Mouse (Mus musculus): ENCODE data around the gene Cysrt1. TPM values are rescaled to one million over a fixed set of nuclear protein-coding genes. Genes with fewer than 3 reads are reported as not detected.

The Cysrt1 gene
- polyA plus RNA-seq, 1 experiment from 2014 or later, result not detected

DNA sequence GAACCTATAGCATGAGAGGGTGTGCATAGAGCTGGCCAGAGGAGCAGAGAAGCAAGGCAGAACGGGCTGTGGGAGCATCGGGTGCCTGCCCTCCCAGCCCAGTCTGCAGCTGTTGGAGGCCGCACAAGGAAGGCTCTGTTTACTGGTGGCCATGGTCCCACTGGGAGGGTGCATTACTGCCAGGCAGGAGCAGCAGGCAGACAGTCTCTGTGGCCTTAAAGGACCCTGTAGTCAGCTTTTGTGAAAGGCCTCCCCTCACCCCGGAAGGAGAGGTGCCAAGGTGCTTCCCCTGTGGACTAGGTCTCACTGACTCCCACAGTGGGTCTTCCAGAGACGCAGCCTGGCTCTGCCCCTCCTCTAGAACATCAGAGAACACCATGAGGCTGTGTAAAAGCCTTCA, 15.4 kb downstream of the Cysrt1 start:
- no peaks in the 10 kb centered on the region for H3K9me3 ChIP-seq
- no peak for DNase-seq (ENCODE audit: low spot score)
- no peak overlapping the region for H3K4me3 ChIP-seq
- H3K27me3 ChIP-seq (ENCODE audit: insufficient read depth, poor library complexity, severe bottlenecking), result peaks cover 27% of the 10 kb centered on the region
- peaks cover 11% of the 10 kb centered on the region for H3K36me3 ChIP-seq
- H3K27ac ChIP-seq, result peak overlapping the region; percentile 42
- H3K4me1 ChIP-seq, result peaks cover 34% of the 10 kb centered on the region
- 78% methylated on average over 5 of the region's 5 CpGs for WGBS

DNA sequence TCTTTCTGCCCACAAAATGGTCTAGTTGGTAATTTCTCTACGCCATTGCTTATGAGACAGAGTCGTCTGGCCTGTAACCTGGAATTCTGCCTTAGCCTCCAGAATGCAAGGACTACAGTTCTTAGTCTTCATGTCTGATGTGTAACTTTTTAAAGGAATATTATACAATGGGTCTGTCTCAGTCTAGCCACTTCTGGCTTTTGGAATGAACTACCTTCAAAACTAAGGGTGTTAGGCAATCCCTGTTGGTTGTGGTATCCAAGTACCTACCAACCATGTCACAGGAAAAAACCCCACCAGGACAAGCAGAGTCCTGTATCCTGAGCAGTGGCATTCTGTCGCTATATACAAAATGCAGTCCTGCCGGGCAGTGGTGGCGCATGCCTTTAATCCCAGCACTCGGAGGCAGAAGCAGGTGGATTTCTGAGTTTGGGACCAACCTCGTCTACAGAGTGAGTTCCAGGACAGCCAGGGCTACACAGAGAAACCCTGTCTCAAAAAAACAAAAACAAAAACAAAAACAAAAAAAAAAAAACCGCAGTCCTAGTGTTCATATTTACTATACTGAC, 16.4 kb downstream of the Cysrt1 start:
- peaks cover 17% of the 10 kb centered on the region for H3K36me3 ChIP-seq
- H3K27ac ChIP-seq, result peak overlapping the region; percentile 90
- H3K9me3 ChIP-seq, result no peaks in the 10 kb centered on the region
- no peak for DNase-seq (ENCODE audit: low spot score)
- H3K4me1 ChIP-seq, result peaks cover 38% of the 10 kb centered on the region
- H3K27me3 ChIP-seq (ENCODE audit: insufficient read depth, poor library complexity, severe bottlenecking), result peaks cover 17% of the 10 kb centered on the region
- H3K4me3 ChIP-seq, result peak overlapping the region; percentile 82
- WGBS, result 80% methylated on average over 8 of the region's 8 CpGs

DNA sequence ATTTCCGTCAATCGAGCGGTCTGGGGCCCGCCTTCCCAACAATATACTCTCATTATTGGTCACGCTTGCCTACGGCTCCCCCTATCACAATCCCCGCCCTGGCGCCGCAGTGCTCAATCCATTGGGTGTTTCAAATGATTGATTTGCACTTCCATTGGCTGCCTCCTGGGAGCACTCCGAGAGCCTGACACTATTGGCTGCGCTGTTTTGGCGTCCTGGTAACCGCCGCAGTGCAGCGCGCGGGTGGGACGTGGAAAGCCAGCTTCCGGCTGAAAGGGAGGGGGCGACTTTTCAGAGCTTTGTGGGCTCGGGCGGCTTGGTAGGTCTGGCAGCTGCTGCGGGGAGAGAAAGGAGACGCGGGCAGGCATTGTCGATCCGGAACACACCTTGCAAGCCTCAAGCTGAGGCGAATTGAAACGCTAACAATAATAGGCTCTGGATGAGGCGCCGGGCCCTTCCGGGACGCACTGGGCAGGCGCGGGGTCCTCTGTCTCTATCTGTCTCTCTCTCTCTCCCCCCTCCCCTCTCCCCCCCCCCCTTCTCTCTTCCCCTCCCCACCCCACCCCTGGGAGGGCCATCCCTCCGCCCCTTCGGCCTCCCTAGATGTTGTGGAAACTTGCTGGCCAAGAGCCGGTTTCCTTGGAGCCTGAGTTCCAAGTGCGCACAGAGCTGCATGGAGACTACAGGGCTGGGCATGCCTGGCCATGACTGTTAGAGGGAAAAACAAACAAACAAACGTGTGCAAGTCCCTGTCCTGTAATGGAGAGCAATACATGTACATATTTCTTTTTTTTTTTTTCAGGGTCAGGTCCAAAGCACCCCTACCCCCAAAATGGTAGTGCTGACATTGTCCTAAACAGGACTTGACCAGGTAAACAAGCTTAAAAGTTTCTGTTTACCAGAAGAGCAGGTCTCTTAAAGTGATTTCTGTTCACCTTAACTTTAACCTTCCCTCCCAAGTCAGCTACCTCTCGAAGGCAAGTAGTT, 17.2 kb downstream of the Cysrt1 start:
- H3K9me3 ChIP-seq, result no peaks in the 10 kb centered on the region
- peak overlapping the region; percentile 82 for H3K4me3 ChIP-seq
- WGBS, result 2% methylated on average over 39 of the region's 41 CpGs
- peak overlapping the region; percentile 90 for H3K27ac ChIP-seq
- peaks cover 38% of the 10 kb centered on the region for H3K4me1 ChIP-seq
- H3K27me3 ChIP-seq (ENCODE audit: insufficient read depth, poor library complexity, severe bottlenecking), result peaks cover 9% of the 10 kb centered on the region; the same call in 1 of the 2 replicates
- H3K36me3 ChIP-seq, result peaks cover 17% of the 10 kb centered on the region
- DNase-seq (ENCODE audit: low spot score), result peak; percentile 100

DNA sequence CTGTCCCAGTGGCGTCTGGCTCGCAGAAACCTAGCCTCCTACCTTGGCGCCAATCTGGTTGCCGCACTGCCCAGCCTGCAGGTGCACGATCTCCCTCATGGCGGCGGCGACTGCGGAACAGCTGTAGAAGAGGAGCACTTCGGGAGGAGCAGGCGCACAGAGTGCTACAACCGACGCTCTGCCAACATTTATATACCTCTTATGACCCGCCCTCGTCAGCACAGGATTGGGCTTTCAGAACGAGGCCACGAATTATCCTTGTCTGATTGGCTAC, 17.8 kb downstream of the Cysrt1 start, which contains the start of gene Tubb4b:
Gene Tubb4b, minus strand, starts transcription at position 211 of the 274 bp plus-strand sequence.
- WGBS, result 0% methylated on average over 17 of the region's 17 CpGs
- DNase-seq (ENCODE audit: low spot score), result no peak
- 0 out of 2 replicates have a peak, but pooled peaks cover 3% of the 10 kb centered on the region for H3K27me3 ChIP-seq (ENCODE audit: insufficient read depth, poor library complexity, severe bottlenecking)
- H3K4me3 ChIP-seq, result peak within 1 kb of the TSS; percentile 82
- peak within 1 kb of the TSS; percentile 93 for H3K27ac ChIP-seq
- peaks cover 17% of the 10 kb centered on the region for H3K36me3 ChIP-seq
- H3K4me1 ChIP-seq, result peaks cover 38% of the 10 kb centered on the region
- no peaks in the 10 kb centered on the region for H3K9me3 ChIP-seq

DNA sequence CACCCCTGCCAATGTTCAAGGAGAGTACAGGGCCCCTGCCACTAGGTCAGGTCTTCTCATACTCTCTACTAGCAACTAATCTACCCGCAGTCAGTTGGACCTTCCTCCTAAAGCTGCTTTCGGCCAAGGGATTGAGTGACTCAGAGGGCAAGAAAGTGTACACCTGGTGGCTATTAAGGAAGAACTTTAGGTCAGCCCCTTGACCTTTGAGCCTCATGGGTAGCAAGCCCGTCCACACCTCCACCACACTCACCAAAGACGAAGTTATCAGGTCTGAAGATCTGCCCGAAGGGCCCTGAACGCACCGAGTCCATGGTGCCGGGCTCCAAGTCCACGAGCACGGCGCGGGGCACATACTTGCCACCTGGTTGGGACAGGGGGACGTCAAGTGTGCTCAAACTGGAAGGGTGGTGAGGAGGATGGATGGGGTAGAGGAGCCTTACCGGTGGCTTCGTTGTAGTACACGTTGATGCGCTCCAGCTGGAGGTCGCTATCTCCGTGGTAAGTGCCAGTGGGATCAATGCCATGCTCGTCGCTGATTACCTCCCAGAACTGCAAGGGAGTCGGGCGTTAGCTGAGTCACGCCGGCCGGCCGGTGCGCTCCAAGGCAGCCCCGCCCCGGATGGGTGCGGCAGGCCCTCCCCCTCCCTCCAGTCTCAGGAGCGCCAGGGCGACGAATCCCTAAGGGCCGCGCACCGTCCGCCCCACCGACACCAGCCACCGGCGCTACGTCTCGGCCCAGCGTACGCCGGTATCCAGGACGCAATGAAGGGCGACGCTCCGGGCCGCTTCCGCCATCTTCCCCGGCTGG, 18.4 kb downstream of the Cysrt1 start:
- Histone ChIP-seq H3K9me3 (no peaks in the 10 kb centered on the region), H3K4me1 (peaks cover 35% of the 10 kb centered on the region), H3K27ac (peak overlapping the region; percentile 93), H3K36me3 (peaks cover 17% of the 10 kb centered on the region), H3K4me3 (peak overlapping the region; percentile 82), H3K27me3 (ENCODE audit: insufficient read depth, poor library complexity, severe bottlenecking) (no peaks in the 10 kb centered on the region)
- 1% methylated on average over 53 of the region's 53 CpGs for WGBS
- peak; percentile 94 for DNase-seq (ENCODE audit: low spot score)

DNA sequence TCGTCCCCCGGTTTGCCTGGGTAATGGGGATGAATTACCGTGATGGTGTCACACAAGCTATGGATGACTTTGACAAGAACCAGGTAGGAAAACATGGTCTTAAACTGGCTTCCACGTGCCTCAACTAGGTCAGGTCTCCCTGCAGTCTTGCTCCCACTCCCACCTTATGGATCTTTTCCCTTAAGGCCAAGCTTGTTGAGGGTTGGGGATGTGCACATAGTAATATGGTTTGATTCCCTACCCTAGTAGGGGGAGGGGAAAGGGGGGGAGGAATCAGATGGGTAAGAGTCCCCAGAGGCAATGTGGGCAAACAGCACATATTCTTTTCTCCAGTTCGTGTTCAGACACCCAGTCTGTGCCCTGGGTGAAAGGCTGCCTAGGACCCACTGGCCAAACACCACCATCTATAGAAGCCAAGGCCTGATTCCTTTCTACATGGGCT, 20.9 kb downstream of the Cysrt1 start:
- peaks cover 17% of the 10 kb centered on the region for H3K36me3 ChIP-seq
- WGBS, result 70% methylated on average over 5 of the region's 5 CpGs
- H3K27ac ChIP-seq, result no peak overlapping the region
- H3K4me1 ChIP-seq, result peaks cover 20% of the 10 kb centered on the region
- H3K4me3 ChIP-seq, result no peak overlapping the region
- no peaks in the 10 kb centered on the region for H3K27me3 ChIP-seq (ENCODE audit: insufficient read depth, poor library complexity, severe bottlenecking)
- H3K9me3 ChIP-seq, result no peaks in the 10 kb centered on the region
- no peak for DNase-seq (ENCODE audit: low spot score)

DNA sequence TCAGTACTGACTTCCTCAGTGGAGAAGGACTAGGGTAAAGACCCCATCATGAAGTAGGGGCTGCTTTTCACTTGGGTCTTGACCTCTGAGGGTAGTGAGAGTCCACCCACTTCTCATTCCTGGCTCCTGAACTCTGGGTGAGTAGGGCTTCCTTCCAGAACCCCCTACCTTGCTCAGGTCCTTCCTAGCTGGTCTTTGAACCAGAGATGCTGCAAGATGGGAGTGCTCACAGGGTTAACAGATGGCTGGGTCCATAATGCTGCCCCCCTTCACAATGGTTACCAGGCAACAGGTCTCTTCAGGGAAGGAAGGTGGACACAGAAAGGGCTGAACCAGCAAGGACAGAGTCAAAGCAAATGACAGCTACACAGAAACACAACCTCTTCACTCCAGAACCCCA, 23.8 kb downstream of the Cysrt1 start, which contains the start of gene Fam166a:
Gene Fam166a, plus strand, starts transcription at position 301 of the 400 bp plus-strand sequence.
- Histone ChIP-seq H3K4me1 (peaks cover 8% of the 10 kb centered on the region), H3K4me3 (no peak within 1 kb of the TSS), H3K27ac (no peak within 1 kb of the TSS)

DNA sequence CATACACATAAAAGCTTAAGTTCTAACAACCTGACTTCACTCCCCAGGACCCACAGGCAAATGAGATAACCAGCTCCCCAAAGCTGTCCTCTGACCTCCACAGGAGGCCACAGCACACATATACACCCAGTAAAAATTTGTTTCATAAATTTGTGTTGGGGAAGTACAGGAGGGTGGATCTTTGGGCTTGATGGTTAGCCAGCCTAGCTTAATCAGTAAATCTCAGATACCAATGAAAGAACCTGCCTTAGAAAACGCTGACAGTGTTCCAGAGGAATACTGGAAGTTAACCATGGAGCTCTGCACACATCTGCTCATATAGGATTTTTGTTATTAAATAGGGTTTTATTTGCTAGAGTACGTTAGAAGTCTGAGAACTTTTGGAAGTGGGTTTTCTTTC, 24.6 kb downstream of the Cysrt1 start:
- Histone ChIP-seq H3K27ac (no peak overlapping the region), H3K9me3 (no peaks in the 10 kb centered on the region), H3K36me3 (peaks cover 11% of the 10 kb centered on the region), H3K4me3 (no peak overlapping the region), H3K27me3 (ENCODE audit: insufficient read depth, poor library complexity, severe bottlenecking) (peaks cover 30% of the 10 kb centered on the region), H3K4me1 (0 out of 2 replicates have a peak, but pooled peaks cover 5% of the 10 kb centered on the region)
- 54% methylated on average over 2 of the region's 2 CpGs for WGBS
- no peak for DNase-seq (ENCODE audit: low spot score)

More for the DNA sequence above, 23.8 kb downstream of the Cysrt1 start, which contains the start of gene Fam166a:
- H3K36me3 ChIP-seq, result peaks cover 17% of the 10 kb centered on the region
- H3K27me3 ChIP-seq (ENCODE audit: insufficient read depth, poor library complexity, severe bottlenecking), result peaks cover 22% of the 10 kb centered on the region
- H3K9me3 ChIP-seq, result no peaks in the 10 kb centered on the region
- no peak for DNase-seq (ENCODE audit: low spot score)

DNA sequence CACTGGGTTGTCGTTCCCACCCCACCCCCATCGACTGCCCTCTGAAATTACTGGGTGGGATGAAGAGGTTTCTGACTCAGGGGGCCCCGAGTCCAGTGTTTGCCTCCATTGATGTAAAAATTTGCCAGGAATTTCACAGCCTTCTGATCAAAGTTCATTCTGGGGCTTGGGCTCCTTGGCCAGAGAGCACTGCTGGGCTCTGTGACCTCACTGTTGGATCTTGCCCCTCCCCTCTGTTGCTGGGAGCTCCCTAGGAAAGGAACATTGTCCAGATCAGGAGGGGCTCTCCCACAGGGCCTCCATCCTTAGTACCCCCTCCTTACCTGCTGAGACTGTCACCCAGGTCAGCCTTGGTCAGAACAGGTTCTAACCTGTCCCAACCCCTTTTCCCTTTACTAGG, 27.8 kb downstream of the Cysrt1 start, which contains the start of gene Stpg3:
Gene Stpg3, minus strand, starts transcription at position 194 of the 400 bp plus-strand sequence.
- DNase-seq (ENCODE audit: low spot score), result no peak
- Histone ChIP-seq H3K36me3 (no peaks in the 10 kb centered on the region; the same call in 1 of the 2 replicates), H3K4me1 (peaks cover 17% of the 10 kb centered on the region), H3K4me3 (peak within 1 kb of the TSS; percentile 10; the same call in 1 of the 2 replicates), H3K9me3 (no peaks in the 10 kb centered on the region), H3K27me3 (ENCODE audit: insufficient read depth, poor library complexity, severe bottlenecking) (peaks cover 34% of the 10 kb centered on the region), H3K27ac (no peak within 1 kb of the TSS)
- 71% methylated on average over 3 of the region's 3 CpGs for WGBS

DNA sequence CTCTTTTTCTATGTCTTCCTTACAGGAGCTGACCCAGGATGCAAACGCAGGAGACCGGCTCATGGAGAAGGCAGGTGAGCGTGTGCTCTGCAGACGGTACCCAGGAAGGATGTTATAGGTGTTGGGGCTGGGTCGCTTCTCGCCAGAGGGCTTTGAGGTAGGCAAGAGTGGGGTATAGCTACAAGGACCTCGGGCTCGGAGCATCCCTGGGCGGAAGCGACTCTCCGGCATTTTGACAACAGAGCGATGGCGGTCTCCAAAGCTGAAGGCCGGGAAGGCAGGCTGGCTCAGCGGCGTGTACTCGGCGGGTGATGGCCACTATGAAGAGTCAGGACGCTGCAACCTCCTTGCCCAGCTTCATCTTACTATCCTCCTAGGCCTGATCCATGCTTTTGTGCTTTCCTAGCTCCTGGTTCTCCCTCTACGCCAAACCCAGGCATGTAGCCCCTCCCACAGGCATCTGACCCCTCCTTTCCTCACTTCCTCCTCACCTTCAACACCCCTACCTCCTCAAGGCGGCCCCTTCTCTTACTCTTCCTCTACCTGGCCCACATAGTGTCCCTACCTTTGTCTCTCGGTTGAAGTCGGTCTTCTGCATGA, 28.9 kb downstream of the Cysrt1 start:
- Histone ChIP-seq H3K27ac (no peak overlapping the region), H3K36me3 (peaks cover 8% of the 10 kb centered on the region), H3K27me3 (ENCODE audit: insufficient read depth, poor library complexity, severe bottlenecking) (peaks cover 34% of the 10 kb centered on the region), H3K9me3 (no peaks in the 10 kb centered on the region), H3K4me1 (peaks cover 17% of the 10 kb centered on the region), H3K4me3 (peak overlapping the region; percentile 10; the same call in 1 of the 2 replicates)
- no peak for DNase-seq (ENCODE audit: low spot score)
- 57% methylated on average over 23 of the region's 23 CpGs for WGBS

DNA sequence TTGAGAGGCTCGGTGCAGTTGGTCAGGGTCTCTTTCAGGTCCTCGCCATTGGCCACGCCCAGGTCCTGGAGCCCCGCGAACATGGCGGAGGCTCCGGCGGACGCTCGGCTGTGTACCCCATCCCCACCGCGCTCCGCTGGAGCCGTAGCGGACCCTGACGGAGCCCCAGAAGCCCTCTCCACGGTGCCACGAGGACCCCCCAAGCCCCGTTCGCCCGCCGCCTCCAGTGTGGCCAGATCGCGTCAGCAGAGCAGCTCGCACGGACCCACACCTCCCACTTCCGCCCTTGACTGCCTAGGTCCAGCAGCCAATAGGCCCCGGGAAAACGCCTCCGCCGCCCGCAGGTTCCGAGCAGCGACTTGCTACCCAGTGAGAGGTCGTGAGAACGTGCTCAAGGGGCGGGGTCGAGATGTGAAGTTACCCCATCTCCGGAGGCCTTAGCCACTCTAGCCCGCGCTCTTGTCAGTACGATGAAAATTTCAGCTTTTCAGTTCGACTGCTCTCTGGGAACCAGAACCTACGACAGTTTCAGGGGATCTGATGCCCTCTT, 31.1 kb downstream of the Cysrt1 start, which contains the start of gene Nelfb:
Gene Nelfb, minus strand, starts transcription at position 369 of the 550 bp plus-strand sequence.
- peak within 1 kb of the TSS; percentile 99 for H3K27ac ChIP-seq
- peak within 1 kb of the TSS; percentile 97 for H3K4me3 ChIP-seq
- WGBS, result 1% methylated on average over 44 of the region's 44 CpGs
- DNase-seq (ENCODE audit: low spot score), result peak; percentile 97
- no peaks in the 10 kb centered on the region for H3K9me3 ChIP-seq
- H3K4me1 ChIP-seq, result peaks cover 17% of the 10 kb centered on the region
- H3K36me3 ChIP-seq, result peaks cover 29% of the 10 kb centered on the region
- H3K27me3 ChIP-seq (ENCODE audit: insufficient read depth, poor library complexity, severe bottlenecking), result peaks cover 34% of the 10 kb centered on the region

DNA sequence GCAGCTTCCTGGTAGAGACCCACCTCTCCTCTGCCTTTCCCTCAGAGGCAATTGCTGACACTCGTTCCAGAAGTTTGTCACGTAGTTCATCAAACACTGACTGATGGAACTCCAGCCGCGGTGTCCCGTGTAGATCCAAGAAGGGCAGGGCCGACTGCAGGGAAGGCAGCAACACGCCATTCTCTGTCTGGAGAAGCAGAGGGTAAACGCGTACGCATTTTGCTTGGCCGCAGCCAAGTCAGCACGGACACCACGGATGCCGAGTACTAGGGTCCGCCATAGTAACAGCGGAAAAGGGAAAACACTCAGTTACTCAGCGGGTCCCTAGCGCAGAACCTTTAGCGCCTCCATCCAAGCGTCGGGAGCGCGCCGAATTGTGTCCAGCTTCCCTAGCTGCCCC, 31.6 kb downstream of the Cysrt1 start:
- DNase-seq (ENCODE audit: low spot score), result no peak
- under 1% methylated on average over 24 of the region's 24 CpGs for WGBS

More for the DNA sequence above, 31.6 kb downstream of the Cysrt1 start:
- peaks cover 31% of the 10 kb centered on the region for H3K27me3 ChIP-seq (ENCODE audit: insufficient read depth, poor library complexity, severe bottlenecking)
- H3K36me3 ChIP-seq, result peaks cover 34% of the 10 kb centered on the region
- H3K4me3 ChIP-seq, result peak overlapping the region; percentile 97
- H3K27ac ChIP-seq, result peak overlapping the region; percentile 99
- H3K9me3 ChIP-seq, result no peaks in the 10 kb centered on the region
- H3K4me1 ChIP-seq, result peaks cover 17% of the 10 kb centered on the region

Measured in heart, embryonic 10.5 days (tissue).